Mouse (Mus musculus): ENCODE results near the gene Dync1h1. TPM values are rescaled to one million over a fixed set of nuclear protein-coding genes. Genes with fewer than 3 reads are reported as not detected.

The Dync1h1 gene
- total RNA-seq, 2 experiments from 2014 or later = 63.0 to 69.7 TPM

DNA sequence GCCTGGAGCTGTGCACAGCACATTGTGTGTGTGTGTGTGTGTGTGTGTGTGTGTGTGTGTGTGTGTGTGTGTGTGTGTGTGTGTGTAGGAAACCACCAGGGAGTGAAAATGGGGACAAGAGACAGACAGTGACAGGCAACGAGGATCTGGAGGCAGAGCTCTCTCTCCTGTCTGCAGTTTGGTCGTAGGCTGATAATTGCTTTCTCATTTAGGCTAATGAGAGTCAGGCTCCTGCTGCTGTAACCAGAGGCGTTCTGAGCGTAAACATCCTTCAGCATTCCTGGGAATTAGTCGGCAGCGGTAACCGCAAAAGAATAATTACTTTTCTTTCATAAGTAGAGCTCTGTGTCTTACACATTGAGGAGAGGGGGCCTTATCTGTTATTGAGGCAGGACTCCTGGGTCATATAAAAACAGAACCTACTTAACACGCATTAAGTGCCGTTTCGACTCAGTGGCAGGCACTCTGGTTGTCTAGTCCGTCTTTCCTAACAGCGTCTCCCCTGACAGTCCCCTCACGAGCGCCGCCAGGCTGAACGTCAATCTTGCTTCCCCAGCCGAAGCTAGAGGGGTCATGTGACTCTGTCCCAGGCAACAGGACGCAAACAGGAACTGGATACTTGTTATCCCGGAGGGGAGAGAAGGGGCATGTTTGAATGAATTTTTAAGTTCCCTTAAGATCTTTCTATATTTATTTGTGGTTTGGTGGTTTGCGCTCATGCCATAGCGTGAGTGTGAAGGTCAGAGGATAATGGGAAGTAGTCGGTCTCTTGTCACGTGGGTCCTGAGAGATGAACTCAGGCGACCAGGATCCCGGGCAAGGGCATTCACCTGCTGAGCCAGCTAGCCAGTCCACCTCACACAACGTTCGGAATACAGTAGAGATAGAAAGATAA, 105.3 kb downstream of the Dync1h1 start:
- intact Hi-C loops (cut with DNase I; ENCODE audit: low total_unique reads) = no loop called here
- peak; percentile 60 for DNase-seq

DNA sequence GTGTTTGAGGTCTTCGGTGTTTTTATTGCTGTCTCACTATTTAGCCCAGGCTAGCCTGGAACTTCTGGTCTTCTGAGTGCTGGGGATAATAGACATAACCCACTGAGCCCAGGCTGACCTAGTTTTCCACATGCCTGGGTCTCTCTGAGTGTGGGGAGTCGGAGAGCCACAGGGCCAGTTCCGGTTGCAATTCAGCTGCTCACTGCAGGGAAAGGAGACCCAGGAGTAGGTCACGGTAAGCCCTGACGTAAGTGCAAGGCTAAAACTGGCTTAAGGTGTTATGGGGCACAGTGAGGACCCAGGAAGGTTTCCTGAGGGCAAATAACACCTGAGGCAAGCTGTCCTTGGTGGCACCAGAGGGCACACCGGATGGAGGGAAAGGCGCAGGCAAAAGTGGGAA, 106.2 kb downstream of the Dync1h1 start:
- intact Hi-C loops (cut with DNase I; ENCODE audit: low total_unique reads) = no loop called here
- DNase-seq = no peak

DNA sequence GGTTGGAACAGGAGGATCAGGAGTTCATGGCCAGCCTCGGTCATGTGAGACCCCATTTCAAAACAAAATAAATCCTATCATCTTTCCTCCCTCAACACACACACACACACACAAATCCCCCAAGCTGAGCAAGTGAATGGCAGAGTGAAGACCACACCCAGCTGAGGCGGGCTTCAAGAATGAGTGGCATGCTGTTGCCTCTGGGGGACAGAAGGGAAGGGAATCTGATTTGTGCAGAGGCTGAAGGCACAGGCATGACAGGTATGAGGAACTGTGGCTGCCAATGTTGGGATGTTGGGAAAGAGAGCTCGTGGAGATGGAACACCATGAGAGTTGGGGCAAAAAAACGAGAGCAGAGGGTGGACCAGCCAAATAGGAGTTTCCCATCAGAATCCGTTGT, 110.0 kb downstream of the Dync1h1 start:
- no peak for DNase-seq
- intact Hi-C loops (cut with DNase I; ENCODE audit: low total_unique reads) = no loop called here

DNA sequence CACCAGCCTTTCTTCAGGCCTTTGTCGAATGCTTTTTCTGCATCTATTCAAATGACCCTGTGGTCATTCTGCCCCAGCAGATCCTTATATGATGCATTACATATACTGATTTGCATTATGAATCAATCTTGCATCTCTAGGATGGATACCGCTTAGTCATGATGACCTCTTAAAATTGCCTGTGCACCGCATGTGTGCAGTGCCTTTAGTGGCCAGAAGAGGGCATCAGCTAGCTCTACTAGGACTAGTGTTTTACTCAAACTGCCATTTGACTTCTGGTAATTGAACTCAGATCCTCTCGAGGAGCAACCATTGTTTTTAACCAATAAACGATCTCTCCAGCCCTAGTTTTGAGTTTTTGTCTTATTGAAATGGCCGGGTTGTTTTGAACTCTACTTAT, 112.5 kb downstream of the Dync1h1 start:
- DNase-seq = no peak
- intact Hi-C loops (cut with DNase I; ENCODE audit: low total_unique reads) = no loop called here

DNA sequence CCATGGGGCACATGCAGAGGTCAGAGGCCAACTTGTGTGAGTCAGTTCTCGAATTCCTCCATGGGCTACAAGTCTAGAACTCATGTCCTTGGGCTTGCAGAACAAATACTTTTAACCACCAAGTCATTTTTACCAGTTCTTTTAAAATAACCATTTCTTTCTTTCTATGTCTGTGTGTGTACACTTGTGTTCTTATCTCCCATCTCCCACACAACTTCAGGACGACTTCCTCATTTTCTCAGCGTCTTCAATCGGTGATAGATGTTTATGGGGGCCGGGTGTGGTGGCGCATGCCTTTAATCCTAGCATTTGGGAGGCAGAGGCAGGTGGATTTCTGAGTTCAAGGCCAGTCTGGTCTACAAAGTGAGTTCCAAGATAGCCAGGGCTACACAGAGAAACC, 113.0 kb downstream of the Dync1h1 start:
- DNase-seq = no peak
- intact Hi-C loops (cut with DNase I; ENCODE audit: low total_unique reads) = no loop called here

DNA sequence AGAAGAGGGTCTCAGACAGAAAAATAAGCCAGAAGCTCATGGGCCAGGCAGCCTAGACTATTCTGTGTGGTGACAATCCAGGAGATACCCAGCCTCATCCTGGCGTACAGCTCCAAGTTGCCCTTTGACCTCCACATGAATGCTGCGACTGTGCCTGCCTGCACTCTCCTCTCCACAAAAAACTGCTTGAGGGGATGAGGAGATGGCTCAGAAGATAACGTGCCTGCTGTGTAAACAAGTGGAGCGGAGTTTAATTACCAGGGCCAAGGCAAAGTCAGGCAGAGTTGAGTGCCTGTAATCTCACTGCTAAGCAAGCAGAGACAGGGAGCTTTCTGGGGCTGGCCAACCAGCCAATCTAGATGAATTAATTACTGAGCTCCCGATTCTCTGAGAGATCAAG, 114.8 kb downstream of the Dync1h1 start:
- no peak for DNase-seq
- intact Hi-C loops (cut with DNase I; ENCODE audit: low total_unique reads) = no loop called here

Small RNA genes within 50 kb of the gene (microRNA-seq; reads per million reads assigned to microRNA genes)
- 0 reads per million in 2 experiments for gene Gm27299

Other genes with a start within 250 kb of the Dync1h1 start
- 10 to 100 TPM; 60.2 to 61.9 TPM for gene Ppp2r5c, start 154.3 kb upstream of the Dync1h1 start, total RNA-seq (2021)
- not detected for gene 1700001K19Rik, start 81.2 kb downstream of the Dync1h1 start, total RNA-seq (2021)
- 10 to 100 TPM; 33.3 to 62.2 TPM for gene Hsp90aa1, start 101.3 kb downstream of the Dync1h1 start, total RNA-seq (2021)
- gene Wdr20, start 136.5 kb downstream of the Dync1h1 start, total RNA-seq (2021) = 10 to 100 TPM; 19.1 to 20.3 TPM
- under 1 TPM; 0.25 to 0.31 TPM for gene Mok, start 239.5 kb downstream of the Dync1h1 start, total RNA-seq (2021)
- 1 to 10 TPM; 3.9 to 5.4 TPM for gene Zfp839, start 248.8 kb downstream of the Dync1h1 start, total RNA-seq (2021)

Data from gastrocnemius, postnatal 14 days (tissue).